Mouse (Mus musculus): Measurements from ENCODE around the gene Dusp7. TPM values are rescaled to one million over a fixed set of nuclear protein-coding genes. Genes with fewer than 3 reads are reported as not detected.

Dusp7 gene
- total and polyA plus RNA-seq, 3 experiments = 6.2 to 11.4 (median 8.0) TPM

GRCm38 (mm10) chr9:106332746-106333145 is 35.7 kb upstream of the Dusp7 start:
- Histone ChIP-seq H3K27ac (ENCODE audit: insufficient read depth, low read depth) (no peak overlapping the region), H3K79me2 (replicated peaks; ENCODE audit: control insufficient read depth, extremely low read depth, insufficient read depth, poor library complexity, severe bottlenecking) (no peaks in the 10 kb centered on the region), H3K9me3 (replicated peaks; ENCODE audit: low read length) (no peaks in the 10 kb centered on the region), H3K9ac (ENCODE audit: insufficient read depth, low read depth) (no peak overlapping the region), H3K4me2 (ENCODE audit: insufficient read depth, low read depth, poor library complexity, severe bottlenecking) (no peak overlapping the region), H3K4me1 (ENCODE audit: control insufficient read depth in 1 of 2, insufficient read depth in 2 of 2) (peaks cover 0 to 5% of the 10 kb centered on the region in 2 experiments; a peak in 1 of 4 replicates), H3K4me3 (replicated peaks in 1 of 3; ENCODE audit: low read depth in 2 of 3, low read length in 2 of 3, poor library complexity in 1 of 3) (no peak overlapping the region), H3K36me3 (replicated peaks in 1 of 2; ENCODE audit: control insufficient read depth in 1 of 2, insufficient read depth in 1 of 2, low read length in 1 of 2) (peaks cover 7 to 70% of the 10 kb centered on the region in 2 experiments), H3K27me3 (replicated peaks) (no peaks in the 10 kb centered on the region)
- dilution Hi-C loops (cut with MboI; ENCODE audit: extremely low pct_ligation_motif_present, extremely low pct_unique_long_range_greater_than_20kb, low sequenced_read_pairs) = no loop called here
- in situ Hi-C loops (cut with MboI; ENCODE audit: low pct_ligation_motif_present, low pct_unique_long_range_greater_than_20kb, low sequenced_read_pairs) = no loop called here
- TF ChIP-seq USF2 (conservative IDR thresholded peaks at IDR 0.05; ENCODE audit: low read depth, low read length) (no peak), IRF4 (IDR thresholded peaks at IDR 0.05; ENCODE audit: low read depth, low read length) (no peak), ETS1 (conservative IDR thresholded peaks at IDR 0.05; ENCODE audit: low read depth, low read length) (no peak), MAX (IDR thresholded peaks at IDR 0.05; ENCODE audit: low read length) (no peak), CHD1 (IDR thresholded peaks at IDR 0.05; ENCODE audit: low read depth, low read length) (no peak), HCFC1 (IDR thresholded peaks at IDR 0.05; ENCODE audit: low read depth, low read length) (no peak), POLR2A (IDR thresholded peaks at IDR 0.05; ENCODE audit: low read depth, low read length) (no peak), ZNF384 (IDR thresholded peaks at IDR 0.05; ENCODE audit: low read depth, low read length) (no peak), TBP (conservative IDR thresholded peaks at IDR 0.05; ENCODE audit: low read depth, low read length) (no peak), POLR2AphosphoS2 (IDR thresholded peaks at IDR 0.05; ENCODE audit: low read depth, low read length) (no peak), RCOR1 (conservative IDR thresholded peaks at IDR 0.05; ENCODE audit: low read depth, low read length) (no peak), GABPA (IDR thresholded peaks at IDR 0.05; ENCODE audit: insufficient replicate concordance, low read depth, low read length) (no peak)
- DNase-seq (ENCODE audit: extremely low read depth) = no peak

GRCm38 (mm10) chr9:106337620-106338019 is 30.8 kb upstream of the Dusp7 start:
- Histone ChIP-seq H3K4me1 (ENCODE audit: control insufficient read depth in 1 of 2, insufficient read depth in 2 of 2) (peaks cover 0 to 3% of the 10 kb centered on the region in 2 experiments; a peak in 1 of 4 replicates), H3K9ac (ENCODE audit: insufficient read depth, low read depth) (no peak overlapping the region), H3K9me3 (replicated peaks; ENCODE audit: low read length) (no peaks in the 10 kb centered on the region), H3K27ac (ENCODE audit: insufficient read depth, low read depth) (no peak overlapping the region), H3K36me3 (replicated peaks in 1 of 2; ENCODE audit: control insufficient read depth in 1 of 2, insufficient read depth in 1 of 2, low read length in 1 of 2) (peaks cover 4 to 62% of the 10 kb centered on the region in 2 experiments), H3K4me3 (replicated peaks in 1 of 3; ENCODE audit: low read depth in 2 of 3, low read length in 2 of 3, poor library complexity in 1 of 3) (no peak overlapping the region), H3K4me2 (ENCODE audit: insufficient read depth, low read depth, poor library complexity, severe bottlenecking) (no peak overlapping the region), H3K27me3 (replicated peaks) (no peaks in the 10 kb centered on the region), H3K79me2 (replicated peaks; ENCODE audit: control insufficient read depth, extremely low read depth, insufficient read depth, poor library complexity, severe bottlenecking) (no peaks in the 10 kb centered on the region)
- in situ Hi-C loops (cut with MboI; ENCODE audit: low pct_ligation_motif_present, low pct_unique_long_range_greater_than_20kb, low sequenced_read_pairs) (no loop called here), dilution Hi-C loops (cut with MboI; ENCODE audit: extremely low pct_ligation_motif_present, extremely low pct_unique_long_range_greater_than_20kb, low sequenced_read_pairs) (no loop called here)
- DNase-seq (ENCODE audit: extremely low read depth) = no peak
- TF ChIP-seq TCF12 (IDR thresholded peaks at IDR 0.05; ENCODE audit: low read depth, low read length) (no peak), EP300 (IDR thresholded peaks at IDR 0.05; ENCODE audit: low read length) (no peak), RAD21 (IDR thresholded peaks at IDR 0.05; ENCODE audit: low read depth, low read length) (no peak), CHD2 (IDR thresholded peaks at IDR 0.05; ENCODE audit: low read length) (no peak), ELF1 (IDR thresholded peaks at IDR 0.05; ENCODE audit: low read depth, low read length) (no peak), POLR2AphosphoS2 (IDR thresholded peaks at IDR 0.05; ENCODE audit: low read depth, low read length) (no peak), SIN3A (IDR thresholded peaks at IDR 0.05; ENCODE audit: low read length) (no peak), CTCF (conservative IDR thresholded peaks at IDR 0.05 in 1 of 2, IDR thresholded peaks at IDR 0.05 in 1 of 2; ENCODE audit: low read depth in 2 of 2, low read length in 2 of 2) (no peak), POLR2A (IDR thresholded peaks at IDR 0.05; ENCODE audit: low read depth, low read length) (no peak), MYC (IDR thresholded peaks at IDR 0.05; ENCODE audit: low read depth, low read length) (no peak), UBTF (IDR thresholded peaks at IDR 0.05; ENCODE audit: low read depth, low read length) (no peak), RCOR1 (conservative IDR thresholded peaks at IDR 0.05; ENCODE audit: low read depth, low read length) (no peak), ETS1 (conservative IDR thresholded peaks at IDR 0.05; ENCODE audit: low read depth, low read length) (no peak), MEF2A (IDR thresholded peaks at IDR 0.05; ENCODE audit: borderline replicate concordance, low read depth, low read length) (no peak), CHD1 (IDR thresholded peaks at IDR 0.05; ENCODE audit: low read depth, low read length) (no peak), ZC3H11A (IDR thresholded peaks at IDR 0.05; ENCODE audit: low read depth, low read length) (no peak), GABPA (IDR thresholded peaks at IDR 0.05; ENCODE audit: insufficient replicate concordance, low read depth, low read length) (no peak), MXI1 (IDR thresholded peaks at IDR 0.05; ENCODE audit: low read depth, low read length) (no peak)

All from CH12.LX (cell line).